Mouse (Mus musculus) embryonic fibroblast, embryonic 13.5 days (primary cell): ENCODE results near the gene Ube2g2.

Source experiments
- CTCF ChIP-seq: IDR thresholded peaks from 2 replicates; pipeline ENCODE4 v1.5.1; 2011; ENCODE audit warnings: mild to moderate bottlenecking, control low read depth, low read length, moderate library complexity, borderline replicate concordance; ENCODE audit not compliant: insufficient read depth
- POLR2A ChIP-seq: IDR thresholded peaks from 2 replicates; pipeline ENCODE4 v1.6.1; 2011; ENCODE audit warnings: low read depth, mild to moderate bottlenecking, control low read depth, low read length, moderate library complexity

DNA sequence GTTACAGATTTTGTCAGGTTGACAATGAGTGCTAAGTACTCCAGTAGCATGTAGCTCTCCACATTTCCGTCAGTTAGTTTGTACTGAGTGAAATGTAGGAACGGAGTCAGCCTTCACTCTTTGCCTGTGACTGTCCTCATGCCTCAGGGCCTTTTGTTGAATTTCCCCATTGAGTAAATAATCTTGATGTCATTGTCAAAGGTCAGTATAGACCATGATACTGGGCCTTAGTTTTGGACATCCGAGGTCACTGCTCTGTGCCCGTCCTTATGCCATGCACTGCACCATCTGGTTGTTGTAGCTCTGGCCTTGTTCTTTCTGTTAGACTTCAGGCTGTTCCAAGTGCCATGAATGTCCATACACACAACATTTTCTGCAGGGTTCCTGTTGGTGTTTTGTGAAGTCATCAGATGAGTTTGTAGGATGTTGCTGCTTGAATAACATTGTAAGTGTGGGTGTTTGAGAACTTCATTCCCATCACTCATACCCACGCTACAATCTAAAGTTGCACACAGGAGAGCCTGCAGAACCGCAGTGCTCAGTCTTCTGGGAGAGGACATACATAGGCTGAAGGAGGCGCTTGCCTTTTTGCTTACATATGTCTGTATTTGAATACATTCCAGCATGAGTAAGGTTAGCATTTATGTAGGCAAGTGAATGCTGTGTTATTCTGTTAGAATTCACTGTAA is 14.3 kb downstream of the Ube2g2 start:
- no peak for TF ChIP-seq CTCF
- TF ChIP-seq POLR2A: no peak
